Mouse (Mus musculus): ENCODE measurements around the gene Ubqln4.
A peak's percentile ranks its signal among the peaks of the same experiment; 100 is the strongest.
"Not testable (repeated sequence)": the region's sequence is repeated elsewhere in the genome, so short reads cannot be mapped to it uniquely, and the experiment has no call there.

Gene Ubqln4

GRCm38 (mm10) chr3:88605666-88606065 is 52.1 kb downstream of the Ubqln4 start, which contains the start of gene Arhgef2:
Arhgef2 (plus strand) TSS chr3:88605966.
- DNase-seq, result not testable (repeated sequence)

GRCm38 (mm10) chr3:88607065-88607757 is 53.7 kb downstream of the Ubqln4 start:
- peak; percentile 91 for DNase-seq

DNA sequence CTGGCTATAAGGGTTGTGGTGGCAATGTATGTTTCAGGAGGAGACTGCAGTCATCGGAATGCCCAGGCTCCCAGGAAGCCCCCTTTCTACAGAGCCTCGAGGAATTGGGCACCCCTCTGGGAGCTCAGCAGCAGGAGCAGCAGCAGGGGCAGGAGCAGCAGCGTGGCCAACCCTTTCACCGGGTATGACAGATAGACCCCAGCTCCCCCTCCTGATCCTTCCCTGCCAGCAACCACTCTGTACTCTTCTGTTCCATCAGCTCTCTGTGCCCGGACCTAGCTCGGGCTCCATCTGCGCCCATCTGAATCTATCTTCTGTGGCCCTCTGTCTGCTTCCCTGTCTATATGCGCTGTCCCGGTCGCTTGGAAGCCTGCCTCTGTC is 54.2 kb downstream of the Ubqln4 start:
- no peak for DNase-seq

- peak; percentile 56 for DNase-seq
Observed at GRCm38 (mm10) chr3:88609066-88609465, 55.5 kb downstream of the Ubqln4 start.

DNA sequence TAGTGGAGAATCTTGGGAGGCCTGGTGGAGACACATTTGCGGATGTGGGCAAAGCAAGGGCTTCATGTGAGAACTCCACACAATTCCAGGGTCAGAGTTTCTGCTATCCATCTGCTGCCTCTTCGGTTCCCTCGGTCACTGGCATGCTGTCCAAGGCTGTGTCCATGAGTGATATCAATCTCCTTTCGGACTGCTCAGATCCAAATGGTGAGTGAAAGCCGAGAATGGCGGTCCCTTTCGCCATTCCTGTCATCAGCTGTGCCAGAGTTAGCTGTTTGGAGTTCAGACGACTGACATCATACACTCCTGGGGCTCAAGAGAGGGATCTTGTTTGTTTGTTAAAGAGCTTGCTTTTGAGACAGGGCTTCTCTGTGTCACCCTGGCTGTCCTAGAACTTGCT is 60.9 kb downstream of the Ubqln4 start:
- DNase-seq, result no peak

GRCm38 (mm10) chr3:88615117-88615516 is 61.6 kb downstream of the Ubqln4 start:
- DNase-seq, result peak; percentile 72

- DNase-seq, result peak; percentile 39
Observed at GRCm38 (mm10) chr3:88615902-88616391, 62.4 kb downstream of the Ubqln4 start.

- no peak for DNase-seq
Observed at GRCm38 (mm10) chr3:88616951-88617500, 63.5 kb downstream of the Ubqln4 start.

GRCm38 (mm10) chr3:88618074-88618871 is 64.7 kb downstream of the Ubqln4 start:
- DNase-seq, result peak; percentile 73

All from kidney, adult 9 months (tissue).